Mouse (Mus musculus) myocyte (in vitro differentiated cells): Measurements from ENCODE around the gene Tnnc2.

ENCODE experiments used
- E2F4 ChIP-seq: IDR thresholded peaks from one replicate; pipeline ENCODE4 v1.6.1; 2011; ENCODE audit warnings: mild to moderate bottlenecking, control low read depth, moderate library complexity; ENCODE audit not compliant: insufficient read depth
- MAX ChIP-seq: IDR thresholded peaks from one replicate; pipeline ENCODE4 v1.6.1; 2011; ENCODE audit warnings: low read depth, mild to moderate bottlenecking, control low read depth
- POLR2A ChIP-seq: IDR thresholded peaks from one replicate; pipeline ENCODE4 v1.6.1; 2011; ENCODE audit warnings: low read depth, mild to moderate bottlenecking, control low read depth, moderate library complexity; ENCODE audit not compliant: insufficient read length
- SRF ChIP-seq: IDR thresholded peaks from one replicate; pipeline ENCODE4 v1.6.1; 2011; ENCODE audit warnings: low read depth; ENCODE audit not compliant: control insufficient read depth, insufficient read length
- TCF12 ChIP-seq: IDR thresholded peaks from one replicate; pipeline ENCODE4 v1.6.1; 2011; ENCODE audit warnings: mild to moderate bottlenecking, control low read depth; ENCODE audit not compliant: poor library complexity, insufficient read depth, severe bottlenecking

DNA sequence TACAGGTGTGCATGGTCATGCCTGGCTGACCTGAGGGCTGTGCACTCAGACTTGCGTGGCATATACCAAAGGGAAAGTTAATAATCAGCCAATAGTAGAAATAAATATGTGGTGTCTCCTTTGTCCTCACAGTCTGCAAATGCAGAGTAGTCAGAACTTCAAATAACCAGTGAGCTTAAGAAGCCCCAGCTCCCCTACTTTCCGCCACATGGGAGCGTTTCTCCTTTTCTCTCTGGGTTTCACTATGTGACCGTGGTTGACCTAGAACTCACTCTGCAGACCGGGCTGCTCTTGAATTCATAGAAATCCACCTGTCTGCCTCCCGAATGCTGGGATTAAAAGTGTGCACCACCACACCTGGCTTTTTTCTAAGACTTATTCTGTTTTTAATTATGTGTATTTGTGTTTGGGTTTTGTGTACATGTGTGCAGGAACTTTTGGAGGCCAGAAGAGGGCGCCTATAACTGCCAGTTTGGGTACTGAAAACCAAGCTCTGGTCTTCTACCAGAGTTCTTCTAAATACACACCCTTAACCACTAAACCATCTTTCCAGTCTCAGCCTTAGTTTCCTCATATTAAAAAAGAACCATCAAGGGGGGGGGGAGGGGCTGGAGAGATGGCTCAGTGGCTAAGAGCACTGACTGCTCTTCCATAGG is 4.3 kb upstream of the Tnnc2 start:
- no peak for TF ChIP-seq POLR2A
- TF ChIP-seq TCF12 = no peak
- TF ChIP-seq SRF = no peak
- no peak for TF ChIP-seq MAX
- no peak for TF ChIP-seq E2F4
